Mouse (Mus musculus) heart, embryonic 12.5 days (tissue): Measurements from ENCODE around the gene Ntn1. TPM values are rescaled to one million over a fixed set of nuclear protein-coding genes. Genes with fewer than 3 reads are reported as not detected.

Experiments
- ATAC-seq: fragments of 200-750 bp; cut with Nextera tagmentation; 2 replicates; pipeline ENCODE4 v1.8.0; 2017; ENCODE audit warnings: moderate TSS enrichment, moderate library complexity; ENCODE audit not compliant: insufficient number of reproducible peaks, low FRiP score
- H3K27ac ChIP-seq: fragments of 300-500 bp; sonication (generic); 2 replicates; pipeline ENCODE4 v1.5.1; 2016; ENCODE audit warnings: mild to moderate bottlenecking, moderate library complexity; ENCODE audit not compliant: poor library complexity, severe bottlenecking
- H3K27me3 ChIP-seq: fragments of 300-500 bp; sonication (generic); replicated peaks from 2 replicates; pipeline ENCODE4 v1.6.1; 2016; ENCODE audit warnings: mild to moderate bottlenecking, moderate library complexity
- H3K36me3 ChIP-seq: fragments of 300-500 bp; sonication (generic); 2 replicates; pipeline ENCODE4 v1.6.1; 2016; ENCODE audit warnings: mild to moderate bottlenecking, moderate library complexity
- H3K4me1 ChIP-seq: fragments of 300-500 bp; sonication (generic); replicated peaks from 2 replicates; pipeline ENCODE4 v1.6.1; 2016; ENCODE audit warnings: mild to moderate bottlenecking
- H3K4me2 ChIP-seq: fragments of 300-500 bp; sonication (generic); 2 replicates; pipeline ENCODE4 v1.6.1; 2016; ENCODE audit warnings: mild to moderate bottlenecking, moderate library complexity
- H3K4me3 ChIP-seq: fragments of 300-500 bp; sonication (generic); 2 replicates; pipeline ENCODE4 v1.5.1; 2016; ENCODE audit warnings: mild to moderate bottlenecking
- H3K9ac ChIP-seq: fragments of 300-500 bp; sonication (generic); 2 replicates; pipeline ENCODE4 v1.6.1; 2016; ENCODE audit warnings: mild to moderate bottlenecking, moderate library complexity
- H3K9me3 ChIP-seq: fragments of 300-500 bp; sonication (generic); replicated peaks from 2 replicates; pipeline ENCODE4 v1.6.1; 2016; ENCODE audit warnings: mild to moderate bottlenecking, moderate library complexity
- WGBS: fragments of 180-500 bp; shearing (Covaris S2); methylation state at CpG from one replicate; pipeline ENCODE4 v1.1.7; 2016; 5-methylcytosine and 5-hydroxymethylcytosine counted together
- polyA plus RNA-seq: library from polyadenylated mRNA; unstranded; fragments of >200 nt; fragmentation: Nextera tagmentation; extraction: Ambion mirVana; gene quantifications from 2 replicates; pipeline ENCODE4 v1.2.1, GENCODE M21; 2016

Ntn1 gene
- polyA plus RNA-seq, 1 experiment from 2014 or later, result 38.6 TPM

- Histone ChIP-seq H3K27ac (no peak overlapping the region), H3K27me3 (peaks cover 8% of the 10 kb centered on the region; the same call in 1 of the 2 replicates), H3K4me2 (no peak overlapping the region), H3K4me3 (no peak overlapping the region), H3K9ac (no peak overlapping the region), H3K4me1 (peaks cover 12% of the 10 kb centered on the region), H3K9me3 (peaks cover 5% of the 10 kb centered on the region; the same call in 1 of the 2 replicates), H3K36me3 (no peaks in the 10 kb centered on the region)
- WGBS, result 73% methylated on average over 9 of the region's 9 CpGs
- ATAC-seq, result no peak
Observed at GRCm38 (mm10) chr11:68233469-68233965, 167.1 kb downstream of the Ntn1 start.

- Histone ChIP-seq H3K27me3 (peaks cover 8% of the 10 kb centered on the region; the same call in 1 of the 2 replicates), H3K9me3 (peaks cover 5% of the 10 kb centered on the region; the same call in 1 of the 2 replicates), H3K4me2 (no peak overlapping the region), H3K36me3 (no peaks in the 10 kb centered on the region), H3K4me3 (no peak overlapping the region), H3K4me1 (peaks cover 11% of the 10 kb centered on the region; the same call in 1 of the 2 replicates), H3K27ac (no peak overlapping the region), H3K9ac (no peak overlapping the region)
- ATAC-seq, result no peak
- WGBS, result 93% methylated on average over 5 of the region's 5 CpGs
Observed at GRCm38 (mm10) chr11:68231558-68231957, 169.1 kb downstream of the Ntn1 start.

- Histone ChIP-seq H3K4me3 (no peak overlapping the region), H3K36me3 (no peaks in the 10 kb centered on the region), H3K27me3 (peaks cover 8% of the 10 kb centered on the region; the same call in 1 of the 2 replicates), H3K27ac (no peak overlapping the region), H3K9me3 (peaks cover 5% of the 10 kb centered on the region; the same call in 1 of the 2 replicates), H3K9ac (no peak overlapping the region), H3K4me1 (peaks cover 11% of the 10 kb centered on the region; the same call in 1 of the 2 replicates), H3K4me2 (no peak overlapping the region)
- WGBS, result 72% methylated on average over 18 of the region's 18 CpGs
- no peak for ATAC-seq
Observed at GRCm38 (mm10) chr11:68228941-68229665, 171.5 kb downstream of the Ntn1 start.

GRCm38 (mm10) chr11:68227837-68228236 lies 172.8 kb downstream of the Ntn1 start:
- Histone ChIP-seq H3K36me3 (no peaks in the 10 kb centered on the region), H3K4me1 (peaks cover 11% of the 10 kb centered on the region; the same call in 1 of the 2 replicates), H3K4me2 (no peak overlapping the region), H3K9ac (no peak overlapping the region), H3K9me3 (peaks cover 5% of the 10 kb centered on the region; the same call in 1 of the 2 replicates), H3K27me3 (peaks cover under 1% of the 10 kb centered on the region; the same call in 1 of the 2 replicates), H3K4me3 (no peak overlapping the region), H3K27ac (no peak overlapping the region)
- 87% methylated on average over 6 of the region's 6 CpGs for WGBS
- no peak for ATAC-seq

- Histone ChIP-seq H3K36me3 (no peaks in the 10 kb centered on the region), H3K4me1 (peaks cover 11% of the 10 kb centered on the region; the same call in 1 of the 2 replicates), H3K4me3 (no peak overlapping the region), H3K27ac (no peak overlapping the region), H3K4me2 (no peak overlapping the region), H3K9me3 (peaks cover 2% of the 10 kb centered on the region; the same call in 1 of the 2 replicates), H3K27me3 (peaks cover 6% of the 10 kb centered on the region; the same call in 1 of the 2 replicates), H3K9ac (no peak overlapping the region)
- ATAC-seq, result no peak
- WGBS, result 68% methylated on average over 5 of the region's 5 CpGs
Observed at GRCm38 (mm10) chr11:68226654-68227057, 174.0 kb downstream of the Ntn1 start.

- H3K27me3 ChIP-seq, result peaks cover 6% of the 10 kb centered on the region; the same call in 1 of the 2 replicates
- no peak overlapping the region for H3K4me3 ChIP-seq
- WGBS, result 39% methylated on average over 13 of the region's 13 CpGs
- no peak overlapping the region for H3K4me2 ChIP-seq
- H3K36me3 ChIP-seq, result no peaks in the 10 kb centered on the region
- H3K9me3 ChIP-seq, result no peaks in the 10 kb centered on the region
- peaks cover 14% of the 10 kb centered on the region for H3K4me1 ChIP-seq
- no peak overlapping the region for H3K27ac ChIP-seq
- no peak for ATAC-seq
- no peak overlapping the region for H3K9ac ChIP-seq
Observed at GRCm38 (mm10) chr11:68223143-68223542, 177.5 kb downstream of the Ntn1 start.

GRCm38 (mm10) chr11:68222209-68222608 lies 178.4 kb downstream of the Ntn1 start:
- Histone ChIP-seq H3K9ac (no peak overlapping the region), H3K36me3 (no peaks in the 10 kb centered on the region), H3K4me3 (no peak overlapping the region), H3K27me3 (peaks cover 6% of the 10 kb centered on the region; the same call in 1 of the 2 replicates), H3K9me3 (no peaks in the 10 kb centered on the region), H3K27ac (no peak overlapping the region), H3K4me2 (no peak overlapping the region), H3K4me1 (peaks cover 23% of the 10 kb centered on the region)
- ATAC-seq, result no peak
- 83% methylated on average over 7 of the region's 7 CpGs for WGBS

- Histone ChIP-seq H3K4me3 (no peak overlapping the region), H3K9me3 (no peaks in the 10 kb centered on the region), H3K4me2 (no peak overlapping the region), H3K4me1 (peaks cover 38% of the 10 kb centered on the region), H3K27ac (no peak overlapping the region), H3K36me3 (no peaks in the 10 kb centered on the region), H3K9ac (no peak overlapping the region), H3K27me3 (peaks cover 6% of the 10 kb centered on the region; the same call in 1 of the 2 replicates)
- 66% methylated on average over 4 of the region's 4 CpGs for WGBS
- ATAC-seq, result no peak
Observed at GRCm38 (mm10) chr11:68220733-68221132, 179.9 kb downstream of the Ntn1 start.

- Histone ChIP-seq H3K36me3 (peaks cover 6% of the 10 kb centered on the region; the same call in 1 of the 2 replicates), H3K27ac (0 out of 2 replicates have a peak overlapping the region, but pooled peaks have one; percentile 6), H3K4me2 (no peak overlapping the region), H3K4me1 (peaks cover 69% of the 10 kb centered on the region), H3K27me3 (no peaks in the 10 kb centered on the region), H3K4me3 (no peak overlapping the region), H3K9me3 (no peaks in the 10 kb centered on the region), H3K9ac (no peak overlapping the region)
- WGBS, result 81% methylated on average over 11 of the region's 11 CpGs
- ATAC-seq, result no peak
Observed at GRCm38 (mm10) chr11:68216041-68216440, 184.6 kb downstream of the Ntn1 start.

GRCm38 (mm10) chr11:68215206-68215912 lies 185.3 kb downstream of the Ntn1 start:
- 22% methylated on average over 6 of the region's 6 CpGs for WGBS
- H3K4me1 ChIP-seq, result peaks cover 64% of the 10 kb centered on the region
- peaks cover 6% of the 10 kb centered on the region; the same call in 1 of the 2 replicates for H3K36me3 ChIP-seq
- peak overlapping the region; percentile 67 for H3K27ac ChIP-seq
- no peaks in the 10 kb centered on the region for H3K27me3 ChIP-seq
- peak overlapping the region; percentile 19; the same call in 1 of the 2 replicates for H3K4me2 ChIP-seq
- H3K9ac ChIP-seq, result 0 out of 2 replicates have a peak overlapping the region, but pooled peaks have one; percentile 25
- H3K4me3 ChIP-seq, result no peak overlapping the region
- no peaks in the 10 kb centered on the region for H3K9me3 ChIP-seq
- ATAC-seq, result no peak
